Mouse (Mus musculus): ENCODE measurements around the gene Olfr612. TPM values are rescaled to one million over a fixed set of nuclear protein-coding genes. Genes with fewer than 3 reads are reported as not detected.
"Not testable (repeated sequence)": the region's sequence is repeated elsewhere in the genome, so short reads cannot be mapped to it uniquely, and the experiment has no call there.

Olfr612 gene
- polyA plus RNA-seq (2015; fragmentation: Nextera tagmentation; extraction: Ambion mirVana): not detected in 2 replicates

GRCm38 (mm10) chr7:103542617-103543016, at the start of gene Olfr612:
Olfr612 (minus strand) TSS chr7:103542717.
- not testable (repeated sequence) for H3K27me3 ChIP-seq; H3K4me2 ChIP-seq; H3K27ac ChIP-seq; H3K4me1 ChIP-seq; H3K4me3 ChIP-seq; H3K36me3 ChIP-seq; H3K9ac ChIP-seq; ATAC-seq (ENCODE audit: borderline replicate concordance, extremely low read depth, low FRiP score, low TSS enrichment); H3K9me3 ChIP-seq
- WGBS: 75% methylated on average over 2 of the region's 2 CpGs

DNA sequence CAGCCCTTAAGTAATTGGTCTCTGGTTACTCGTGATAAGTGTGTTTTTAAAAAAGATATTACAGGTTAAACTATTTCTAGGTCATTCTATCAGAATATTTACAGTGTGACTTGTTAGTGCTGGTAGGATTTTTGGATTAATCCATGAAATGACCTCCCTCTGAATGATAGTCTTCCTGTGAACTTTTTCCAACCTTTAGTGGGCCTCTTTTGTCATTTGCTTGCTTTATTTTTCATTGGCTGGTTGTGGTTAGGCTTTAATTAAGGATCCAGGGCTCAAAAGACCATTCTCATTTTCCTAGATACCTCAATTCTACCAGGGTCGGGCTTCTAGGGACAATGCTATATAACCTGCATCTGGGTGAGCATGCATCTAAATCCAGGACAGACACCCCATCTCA, 47.3 kb upstream of the Olfr612 start, which contains the start of gene Olfr618:
Gene Olfr618 (plus strand): TSS at position 301 of the 400 bp plus-strand sequence.
- Histone ChIP-seq H3K36me3 (no peaks in the 10 kb centered on the region), H3K4me2 (no peak within 1 kb of the TSS), H3K27me3 (no peaks in the 10 kb centered on the region), H3K9ac (no peak within 1 kb of the TSS), H3K4me1 (no peaks in the 10 kb centered on the region), H3K4me3 (no peak within 1 kb of the TSS), H3K27ac (no peak within 1 kb of the TSS), H3K9me3 (no peaks in the 10 kb centered on the region)
- no peak for ATAC-seq (ENCODE audit: borderline replicate concordance, extremely low read depth, low FRiP score, low TSS enrichment)
- 57% methylated on average over 2 of the region's 2 CpGs for WGBS

DNA sequence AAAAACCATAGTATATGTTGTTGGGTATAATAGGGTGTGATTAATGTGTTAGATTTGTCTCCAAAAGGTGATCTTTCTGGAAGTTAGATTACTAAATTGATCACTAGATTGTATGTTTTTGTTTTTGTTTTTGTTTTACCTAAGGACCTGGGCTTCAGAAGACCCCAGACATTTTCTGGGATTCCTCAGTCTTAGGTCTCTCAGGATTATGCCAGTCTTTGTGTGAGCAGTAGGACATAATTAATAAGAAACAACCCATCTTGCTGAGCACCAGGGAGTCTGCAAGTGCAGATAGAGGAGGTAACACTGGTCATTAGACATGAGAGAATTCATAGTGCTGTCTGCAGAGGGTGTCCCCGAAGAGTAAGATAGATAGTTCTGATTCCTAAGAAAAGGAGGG, 30.2 kb upstream of the Olfr612 start, which contains the start of gene Olfr617:
Gene Olfr617 (plus strand): TSS at position 301 of the 400 bp plus-strand sequence.
- Histone ChIP-seq H3K4me3 (no peak within 1 kb of the TSS), H3K36me3 (no peaks in the 10 kb centered on the region), H3K9ac (no peak within 1 kb of the TSS), H3K27me3 (no peaks in the 10 kb centered on the region), H3K4me2 (no peak within 1 kb of the TSS), H3K27ac (no peak within 1 kb of the TSS), H3K9me3 (no peaks in the 10 kb centered on the region), H3K4me1 (no peaks in the 10 kb centered on the region)
- WGBS: 83% methylated on average over 1 of the region's 1 CpGs
- no peak for ATAC-seq (ENCODE audit: borderline replicate concordance, extremely low read depth, low FRiP score, low TSS enrichment)

- Histone ChIP-seq H3K4me2 (no peak within 1 kb of the TSS), H3K4me1 (no peaks in the 10 kb centered on the region), H3K27ac (no peak within 1 kb of the TSS), H3K36me3 (no peaks in the 10 kb centered on the region), H3K4me3 (no peak within 1 kb of the TSS), H3K9me3 (no peaks in the 10 kb centered on the region), H3K9ac (no peak within 1 kb of the TSS), H3K27me3 (no peaks in the 10 kb centered on the region)
- ATAC-seq (ENCODE audit: borderline replicate concordance, extremely low read depth, low FRiP score, low TSS enrichment): no peak
- WGBS: 67% methylated on average over 3 of the region's 3 CpGs
Observed at GRCm38 (mm10) chr7:103569043-103569442, 26.5 kb upstream of the Olfr612 start, which contains the start of gene Olfr616. Olfr616 (minus strand) TSS chr7:103569143.

- Histone ChIP-seq H3K36me3 (no peaks in the 10 kb centered on the region), H3K27me3 (no peaks in the 10 kb centered on the region), H3K4me1 (no peaks in the 10 kb centered on the region), H3K4me3 (no peak within 1 kb of the TSS), H3K27ac (no peak within 1 kb of the TSS), H3K4me2 (no peak within 1 kb of the TSS), H3K9me3 (no peaks in the 10 kb centered on the region), H3K9ac (no peak within 1 kb of the TSS)
- no peak for ATAC-seq (ENCODE audit: borderline replicate concordance, extremely low read depth, low FRiP score, low TSS enrichment)
- 79% methylated on average over 2 of the region's 2 CpGs for WGBS
Observed at GRCm38 (mm10) chr7:103555779-103556178, 13.3 kb upstream of the Olfr612 start, which contains the start of gene Olfr615. Olfr615 (plus strand) TSS chr7:103556079.

DNA sequence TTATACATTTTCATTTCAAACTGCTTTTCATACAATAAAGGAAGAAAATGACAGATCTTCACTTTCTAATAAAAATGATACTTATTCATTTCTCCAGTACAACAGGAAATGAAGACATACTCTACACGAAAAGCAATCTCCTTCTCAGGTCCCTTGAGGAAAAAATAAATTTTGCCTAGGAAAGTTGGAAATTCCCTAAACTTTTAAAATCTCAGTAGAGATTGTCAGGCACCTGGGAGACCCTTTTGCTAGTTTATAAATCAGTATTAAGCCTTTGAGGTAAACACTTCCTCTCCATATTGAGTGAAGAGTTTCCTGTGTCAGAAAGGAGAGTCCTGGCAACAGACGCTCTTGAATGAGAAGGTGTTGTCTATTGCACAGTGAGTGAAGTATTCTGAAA, 5.3 kb upstream of the Olfr612 start, which contains the start of gene Olfr613:
Gene Olfr613 (plus strand): TSS at position 301 of the 400 bp plus-strand sequence.
- H3K4me1 ChIP-seq: no peaks in the 10 kb centered on the region
- H3K27ac ChIP-seq: no peak within 1 kb of the TSS
- WGBS: 54% methylated on average over 2 of the region's 2 CpGs
- no peak for ATAC-seq (ENCODE audit: borderline replicate concordance, extremely low read depth, low FRiP score, low TSS enrichment)
- no peak within 1 kb of the TSS for H3K4me2 ChIP-seq
- H3K9ac ChIP-seq: no peak within 1 kb of the TSS
- no peaks in the 10 kb centered on the region for H3K9me3 ChIP-seq
- no peaks in the 10 kb centered on the region for H3K36me3 ChIP-seq
- no peaks in the 10 kb centered on the region for H3K27me3 ChIP-seq
- H3K4me3 ChIP-seq: no peak within 1 kb of the TSS

- H3K4me3 ChIP-seq; ATAC-seq (ENCODE audit: borderline replicate concordance, extremely low read depth, low FRiP score, low TSS enrichment): not testable (repeated sequence)
- 31% methylated on average over 1 of the region's 1 CpGs for WGBS
Observed at GRCm38 (mm10) chr7:103520746-103521145, 21.8 kb downstream of the Olfr612 start, which contains the start of gene Olfr611. Olfr611 (minus strand) TSS chr7:103520846.

GRCm38 (mm10) chr7:103512022-103512421, 30.5 kb downstream of the Olfr612 start, which contains the start of gene Olfr610:
Olfr610 (minus strand) TSS chr7:103512122.
- Histone ChIP-seq H3K27ac (no peak within 1 kb of the TSS), H3K4me2 (no peak within 1 kb of the TSS), H3K9ac (no peak within 1 kb of the TSS), H3K27me3 (no peaks in the 10 kb centered on the region), H3K4me3 (no peak within 1 kb of the TSS), H3K9me3 (no peaks in the 10 kb centered on the region), H3K4me1 (no peaks in the 10 kb centered on the region), H3K36me3 (no peaks in the 10 kb centered on the region)
- no peak for ATAC-seq (ENCODE audit: borderline replicate concordance, extremely low read depth, low FRiP score, low TSS enrichment)
- WGBS: 82% methylated on average over 2 of the region's 2 CpGs

More at GRCm38 (mm10) chr7:103520746-103521145, 21.8 kb downstream of the Olfr612 start, which contains the start of gene Olfr611:
- H3K36me3 ChIP-seq, H3K9ac ChIP-seq, H3K27me3 ChIP-seq, H3K27ac ChIP-seq, H3K9me3 ChIP-seq, H3K4me1 ChIP-seq, H3K4me2 ChIP-seq: not testable (repeated sequence)

GRCm38 (mm10) chr7:103497962-103498361, 44.6 kb downstream of the Olfr612 start, which contains the start of gene Olfr609:
Olfr609 (minus strand) TSS chr7:103498062.
- ATAC-seq (ENCODE audit: borderline replicate concordance, extremely low read depth, low FRiP score, low TSS enrichment): no peak
- H3K4me2 ChIP-seq: no peak within 1 kb of the TSS
- WGBS: 57% methylated on average over 1 of the region's 1 CpGs
- no peaks in the 10 kb centered on the region for H3K4me1 ChIP-seq
- no peak within 1 kb of the TSS for H3K9ac ChIP-seq
- no peaks in the 10 kb centered on the region for H3K9me3 ChIP-seq
- H3K4me3 ChIP-seq: no peak within 1 kb of the TSS
- no peaks in the 10 kb centered on the region for H3K36me3 ChIP-seq
- no peak within 1 kb of the TSS for H3K27ac ChIP-seq
- H3K27me3 ChIP-seq: no peaks in the 10 kb centered on the region

Small RNAs within 50 kb of the gene (microRNA-seq; reads per million reads assigned to microRNA genes)
- not detected for gene Gm26506

Other genes starting within 250 kb of the Olfr612 start
- not detected in 2 replicates for gene Olfr596, start 237.1 kb downstream of the Olfr612 start, polyA plus RNA-seq (2015; fragmentation: Nextera tagmentation; extraction: Ambion mirVana)
- gene Olfr597, start 226.4 kb downstream of the Olfr612 start, polyA plus RNA-seq (2015; fragmentation: Nextera tagmentation; extraction: Ambion mirVana): not detected in 2 replicates
- not detected in 2 replicates for gene Olfr598, start 219.1 kb downstream of the Olfr612 start, polyA plus RNA-seq (2015; fragmentation: Nextera tagmentation; extraction: Ambion mirVana)
- not detected in 2 replicates for gene Olfr599, start 206.8 kb downstream of the Olfr612 start, polyA plus RNA-seq (2015; fragmentation: Nextera tagmentation; extraction: Ambion mirVana)
- gene Olfr600, start 193.0 kb downstream of the Olfr612 start, polyA plus RNA-seq (2015; fragmentation: Nextera tagmentation; extraction: Ambion mirVana): not detected in 2 replicates
- gene Olfr601, start 180.1 kb downstream of the Olfr612 start, polyA plus RNA-seq (2015; fragmentation: Nextera tagmentation; extraction: Ambion mirVana): not detected in 2 replicates
- gene Olfr603, start 156.5 kb downstream of the Olfr612 start, polyA plus RNA-seq (2015; fragmentation: Nextera tagmentation; extraction: Ambion mirVana): not detected in 2 replicates
- not detected in 2 replicates for gene Usp17lc, start 127.6 kb downstream of the Olfr612 start, polyA plus RNA-seq (2015; fragmentation: Nextera tagmentation; extraction: Ambion mirVana)
- gene Olfr605, start 97.3 kb downstream of the Olfr612 start, polyA plus RNA-seq (2015; fragmentation: Nextera tagmentation; extraction: Ambion mirVana): not detected in 2 replicates
- gene Olfr606, start 93.7 kb downstream of the Olfr612 start, polyA plus RNA-seq (2015; fragmentation: Nextera tagmentation; extraction: Ambion mirVana): not detected in 2 replicates
- gene Olfr607, start 78.6 kb downstream of the Olfr612 start, polyA plus RNA-seq (2015; fragmentation: Nextera tagmentation; extraction: Ambion mirVana): not detected in 2 replicates
- not detected in 2 replicates for gene Olfr608, start 72.8 kb downstream of the Olfr612 start, polyA plus RNA-seq (2015; fragmentation: Nextera tagmentation; extraction: Ambion mirVana)
- not detected in 2 replicates for gene Olfr609, start 44.7 kb downstream of the Olfr612 start, polyA plus RNA-seq (2015; fragmentation: Nextera tagmentation; extraction: Ambion mirVana)
- gene Olfr610, start 30.6 kb downstream of the Olfr612 start, polyA plus RNA-seq (2015; fragmentation: Nextera tagmentation; extraction: Ambion mirVana): not detected in 2 replicates
- gene Olfr611, start 21.9 kb downstream of the Olfr612 start, polyA plus RNA-seq (2015; fragmentation: Nextera tagmentation; extraction: Ambion mirVana): not detected in 2 replicates
- not detected in 2 replicates for gene Olfr613, start 5.4 kb upstream of the Olfr612 start, polyA plus RNA-seq (2015; fragmentation: Nextera tagmentation; extraction: Ambion mirVana)
- not detected in 2 replicates for gene Olfr615, start 13.4 kb upstream of the Olfr612 start, polyA plus RNA-seq (2015; fragmentation: Nextera tagmentation; extraction: Ambion mirVana)
- gene Olfr616, start 26.4 kb upstream of the Olfr612 start, polyA plus RNA-seq (2015; fragmentation: Nextera tagmentation; extraction: Ambion mirVana): not detected in 2 replicates
- not detected in 2 replicates for gene Olfr617, start 30.3 kb upstream of the Olfr612 start, polyA plus RNA-seq (2015; fragmentation: Nextera tagmentation; extraction: Ambion mirVana)
- not detected in 2 replicates for gene Olfr618, start 47.4 kb upstream of the Olfr612 start, polyA plus RNA-seq (2015; fragmentation: Nextera tagmentation; extraction: Ambion mirVana)
- not detected in 2 replicates for gene Olfr619, start 57.9 kb upstream of the Olfr612 start, polyA plus RNA-seq (2015; fragmentation: Nextera tagmentation; extraction: Ambion mirVana)
- gene Olfr620, start 69.8 kb upstream of the Olfr612 start, polyA plus RNA-seq (2015; fragmentation: Nextera tagmentation; extraction: Ambion mirVana): not detected in 2 replicates
- not detected in 2 replicates for gene Olfr622, start 100.0 kb upstream of the Olfr612 start, polyA plus RNA-seq (2015; fragmentation: Nextera tagmentation; extraction: Ambion mirVana)
- not detected in 2 replicates for gene Olfr623, start 121.0 kb upstream of the Olfr612 start, polyA plus RNA-seq (2015; fragmentation: Nextera tagmentation; extraction: Ambion mirVana)
- 0.04 TPM in 1 of 2 replicates, not detected in the other for gene Olfr624, start 128.5 kb upstream of the Olfr612 start, polyA plus RNA-seq (2015; fragmentation: Nextera tagmentation; extraction: Ambion mirVana)
- not detected in 2 replicates for gene Olfr625-ps1, start 140.0 kb upstream of the Olfr612 start, polyA plus RNA-seq (2015; fragmentation: Nextera tagmentation; extraction: Ambion mirVana)
- not detected in 2 replicates for gene Olfr243, start 172.0 kb upstream of the Olfr612 start, polyA plus RNA-seq (2015; fragmentation: Nextera tagmentation; extraction: Ambion mirVana)
- gene Olfr628, start 187.7 kb upstream of the Olfr612 start, polyA plus RNA-seq (2015; fragmentation: Nextera tagmentation; extraction: Ambion mirVana): not detected in 2 replicates
- gene Olfr629, start 202.2 kb upstream of the Olfr612 start, polyA plus RNA-seq (2015; fragmentation: Nextera tagmentation; extraction: Ambion mirVana): not detected in 2 replicates
- not detected in 2 replicates for gene Olfr630, start 214.6 kb upstream of the Olfr612 start, polyA plus RNA-seq (2015; fragmentation: Nextera tagmentation; extraction: Ambion mirVana)
- gene Olfr69, start 228.9 kb upstream of the Olfr612 start, polyA plus RNA-seq (2015; fragmentation: Nextera tagmentation; extraction: Ambion mirVana): not detected in 2 replicates
- not detected in 2 replicates for gene Olfr68, start 237.0 kb upstream of the Olfr612 start, polyA plus RNA-seq (2015; fragmentation: Nextera tagmentation; extraction: Ambion mirVana)
- not detected in 2 replicates for gene Olfr67, start 249.1 kb upstream of the Olfr612 start, polyA plus RNA-seq (2015; fragmentation: Nextera tagmentation; extraction: Ambion mirVana)